Mouse (Mus musculus) inflammation-experienced regulatory T-cells, adult 6 months (primary cell): ENCODE results near the gene 9230102O04Rik. TPM values are rescaled to one million over a fixed set of nuclear protein-coding genes. Genes with fewer than 3 reads are reported as not detected.

ENCODE experiments used
- ATAC-seq: one replicate; pipeline ENCODE4 v1.8.0; 2017
- polyA plus RNA-seq, 3 experiments: library from polyadenylated mRNA; unstranded; fragments of 100-300 nt; shearing (Covaris generic); gene quantifications; one replicate each; pipeline ENCODE4 v1.2.1; 2017

The 9230102O04Rik gene
- polyA plus RNA-seq, 3 experiments from 2014 or later, result 1.5 to 1.6 TPM; not detected in 1

DNA sequence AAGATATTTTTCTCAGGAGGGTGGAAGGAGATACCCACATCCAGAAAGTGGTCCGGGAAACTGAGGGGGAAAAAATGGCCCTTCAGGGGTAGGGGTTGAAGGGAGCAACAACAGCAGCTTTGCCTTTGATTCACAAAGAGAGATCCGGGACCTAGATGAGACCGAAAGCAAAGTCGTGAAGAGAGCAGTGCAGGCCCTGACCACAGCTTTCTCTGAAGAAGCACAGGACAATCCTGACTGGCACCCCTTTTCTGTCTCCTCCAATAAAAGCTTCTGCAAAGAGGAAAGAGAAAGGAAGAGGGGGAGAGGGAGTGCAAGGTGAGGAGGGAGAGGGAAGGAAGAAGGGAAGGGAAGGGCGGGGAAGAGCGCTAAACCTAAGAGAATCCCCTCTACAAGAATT, 17.5 kb downstream of the 9230102O04Rik start:
- ATAC-seq, result no peak

DNA sequence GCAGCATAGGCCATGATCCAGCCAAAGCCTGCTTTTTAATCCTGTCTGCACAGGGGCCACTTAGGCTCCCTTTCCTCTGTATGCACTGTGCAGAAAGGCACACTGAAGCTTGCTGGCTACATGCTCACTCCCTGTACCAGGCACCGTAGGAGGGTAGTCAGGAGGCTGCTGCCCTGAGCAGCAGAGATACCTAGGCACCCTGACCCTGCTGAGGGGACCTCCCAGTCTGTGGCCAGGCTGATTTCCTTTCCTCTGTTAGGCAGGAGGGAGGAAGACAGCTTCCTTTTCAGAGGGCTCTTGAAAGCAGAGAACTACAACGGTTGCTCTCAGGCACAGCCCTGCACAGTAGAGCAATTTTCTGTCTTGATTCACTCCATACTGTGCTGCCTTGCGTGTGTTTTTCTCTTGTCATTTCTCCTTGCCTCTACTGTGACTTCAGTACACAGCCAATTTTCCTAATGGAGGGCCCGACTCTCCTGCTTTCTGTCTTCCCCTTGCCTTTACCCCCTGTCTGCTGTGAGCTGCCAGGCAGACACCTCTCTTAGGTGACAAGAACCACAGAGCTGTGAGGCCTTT, 18.1 kb downstream of the 9230102O04Rik start:
- peak; percentile 20 for ATAC-seq

DNA sequence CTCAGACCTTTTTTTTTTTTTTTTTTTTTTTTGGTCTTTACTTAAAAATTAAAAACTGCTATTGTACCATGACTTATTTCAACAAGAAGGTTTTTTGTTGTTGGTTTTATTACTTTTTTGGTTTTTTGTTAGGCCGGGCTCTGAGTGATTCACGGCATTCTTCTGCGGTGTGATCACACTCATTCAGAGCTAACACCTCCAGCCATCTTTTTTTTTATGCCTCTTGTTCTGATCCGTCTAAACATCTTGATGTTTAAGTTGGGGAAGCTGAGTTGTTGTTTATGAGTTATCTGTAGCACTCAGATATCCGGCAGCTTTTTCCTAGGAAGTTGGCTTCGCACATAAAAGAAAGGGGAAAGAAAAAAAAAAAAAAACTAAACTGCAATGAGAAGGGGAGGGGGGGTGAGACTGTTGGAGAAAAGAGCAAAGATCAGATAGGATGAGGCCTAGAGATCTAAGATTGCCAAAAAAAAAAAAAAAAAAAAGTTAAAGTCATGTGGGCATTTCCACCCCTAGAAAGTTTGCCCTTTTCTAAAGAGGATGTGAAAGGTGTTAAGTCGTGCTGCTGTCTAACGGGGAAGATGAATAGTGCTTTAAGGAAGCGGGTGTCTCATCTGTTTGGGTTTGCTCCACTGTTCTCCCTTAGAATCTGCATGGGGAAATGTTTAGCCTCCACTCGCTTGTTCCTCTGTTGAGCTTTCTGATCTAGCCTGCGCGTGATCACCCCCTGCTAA, 22.1 kb downstream of the 9230102O04Rik start:
- peak; percentile 61 for ATAC-seq

DNA sequence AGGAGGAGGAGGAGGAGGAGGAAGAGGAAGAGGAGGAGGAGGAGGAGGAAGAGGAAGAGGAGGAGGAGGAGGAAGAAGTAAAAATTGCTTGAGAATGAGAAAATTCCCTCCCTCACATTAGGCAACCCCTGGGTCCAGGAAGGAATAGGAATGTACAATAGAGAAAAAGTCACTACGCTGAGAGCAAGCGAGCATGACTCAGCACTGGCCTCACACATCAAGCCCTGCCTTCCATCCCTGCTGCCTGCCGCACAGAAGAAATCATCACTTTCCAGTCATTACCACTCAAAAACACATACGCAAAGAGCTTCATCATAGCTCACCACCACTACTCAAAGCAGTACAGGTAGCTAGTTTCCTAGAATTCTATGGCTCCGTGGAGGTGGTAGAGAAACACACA, 28.6 kb downstream of the 9230102O04Rik start:
- ATAC-seq, result no peak

DNA sequence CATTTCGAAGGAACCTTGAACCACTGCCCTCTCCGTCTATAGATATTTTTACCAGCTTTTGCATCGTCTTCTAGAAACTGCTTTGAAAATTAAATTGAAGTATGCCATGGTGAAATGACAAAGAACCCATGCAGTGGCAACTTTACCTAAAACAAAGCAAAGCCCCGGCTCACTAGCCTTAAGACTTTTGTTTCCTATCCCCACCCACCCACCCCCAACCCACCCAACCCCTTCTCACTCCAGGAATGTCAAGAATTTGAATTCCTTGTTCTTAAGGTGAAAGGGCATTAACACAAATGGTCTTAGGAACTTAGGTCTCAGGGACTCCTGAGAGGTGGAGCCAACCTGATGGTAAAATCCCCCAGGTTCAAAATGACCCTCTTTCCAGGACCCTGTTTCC, 33.5 kb downstream of the 9230102O04Rik start:
- ATAC-seq, result no peak

DNA sequence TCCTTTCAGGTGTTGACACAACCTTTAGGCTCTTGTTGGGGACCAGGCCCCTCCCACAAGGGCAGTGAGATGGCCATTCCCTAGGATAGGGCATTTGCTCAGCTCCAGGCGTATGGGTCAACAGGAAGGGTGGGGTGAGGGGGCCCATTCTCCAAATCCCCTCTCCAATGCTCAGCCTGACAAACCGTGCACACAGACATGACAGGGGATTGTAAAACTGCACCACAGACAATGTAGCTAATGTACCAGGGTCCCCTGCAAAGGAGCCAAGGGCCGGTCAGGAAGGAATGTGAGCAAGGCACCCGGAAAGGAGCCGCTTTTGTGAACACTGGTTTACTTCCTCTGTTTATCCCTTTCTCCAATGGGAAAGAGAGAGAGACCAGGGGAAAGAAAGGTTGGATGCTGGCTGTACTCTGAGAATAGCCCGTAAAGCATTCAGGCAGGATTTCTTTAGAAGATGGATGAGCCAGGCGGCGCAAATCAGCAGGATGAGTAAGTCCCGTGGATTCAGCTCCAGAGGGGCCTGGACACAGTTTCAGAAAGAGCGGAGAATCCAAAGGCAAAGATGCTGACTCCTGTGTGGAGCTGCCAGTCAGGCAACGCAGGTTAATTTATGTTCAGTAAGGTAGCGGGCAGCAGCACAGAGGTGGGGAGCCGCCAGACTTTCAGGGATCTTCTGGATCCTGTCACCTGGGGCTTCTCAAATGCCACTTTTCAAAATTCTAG, 36.3 kb downstream of the 9230102O04Rik start:
- no peak for ATAC-seq

DNA sequence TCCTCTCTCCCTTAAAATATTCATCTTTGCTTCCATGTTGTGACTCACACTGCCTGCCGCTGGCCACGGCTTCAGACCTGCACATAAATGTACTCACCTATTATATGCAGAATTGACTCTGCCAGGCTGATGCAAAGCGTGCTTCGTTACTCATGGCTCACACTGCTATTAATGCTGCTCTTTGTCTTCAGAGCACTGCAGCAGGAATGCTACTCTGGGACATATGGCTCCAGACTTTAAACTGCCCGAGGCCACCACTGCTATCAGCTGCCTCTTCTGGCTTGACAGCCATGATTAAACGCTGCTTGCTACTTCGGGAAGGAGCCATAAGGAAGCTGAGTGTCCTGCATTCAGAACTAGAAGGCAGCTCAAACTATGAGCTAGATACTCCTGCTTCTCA, 54.1 kb downstream of the 9230102O04Rik start:
- no peak for ATAC-seq

DNA sequence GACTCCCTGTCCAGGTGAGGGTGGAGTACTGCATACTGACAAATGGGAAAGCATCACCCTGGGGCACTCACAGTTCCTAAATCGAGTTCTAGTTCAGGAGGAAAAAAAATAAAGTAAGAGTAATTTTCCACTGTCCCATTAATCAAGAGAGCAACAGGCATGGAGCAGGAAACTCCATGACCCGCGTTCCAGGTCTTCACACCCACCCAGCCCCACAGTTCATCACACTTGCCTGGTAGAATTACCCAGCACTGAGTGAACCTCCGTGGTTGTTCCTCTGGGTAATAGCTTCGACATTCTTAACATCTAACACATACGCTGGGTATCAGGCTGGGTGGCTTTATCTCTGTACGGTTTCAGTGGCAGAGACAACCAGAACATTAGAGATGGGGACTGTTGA, 55.6 kb downstream of the 9230102O04Rik start:
- ATAC-seq, result no peak

Other genes starting within 250 kb of the 9230102O04Rik start
- gene 4930412O13Rik, start 8.3 kb downstream of the 9230102O04Rik start, polyA plus RNA-seq, result not detected
- gene Gata3, start 494 bp upstream of the 9230102O04Rik start, polyA plus RNA-seq, result 100 to 1,000 TPM; 131 to 148 (median 135) TPM
- 10 to 100 TPM; 12.7 to 19.0 (median 17.6) TPM for gene Taf3, start 159.1 kb upstream of the 9230102O04Rik start, polyA plus RNA-seq
- 100 to 1,000 TPM; 577 to 685 (median 654) TPM for gene Atp5c1, start 191.0 kb upstream of the 9230102O04Rik start, polyA plus RNA-seq
- 10 to 100 TPM; 26.3 to 32.4 (median 31.1) TPM for gene Kin, start 191.1 kb upstream of the 9230102O04Rik start, polyA plus RNA-seq
- gene Itih2, start 241.9 kb upstream of the 9230102O04Rik start, polyA plus RNA-seq, result not detected